Mouse (Mus musculus): ENCODE results near the gene Tnk2. TPM values are rescaled to one million over a fixed set of nuclear protein-coding genes. Genes with fewer than 3 reads are reported as not detected.
A peak's percentile ranks its signal among the peaks of the same experiment; 100 is the strongest.

Tnk2 gene
- polyA plus RNA-seq, 1 experiment from 2014 or later, result 14.6 TPM

GRCm38 (mm10) chr16:32685998-32686397, 42.3 kb downstream of the Tnk2 start:
- 80% methylated on average over 5 of the region's 5 CpGs for WGBS

GRCm38 (mm10) chr16:32687221-32687620, 43.5 kb downstream of the Tnk2 start:
- Histone ChIP-seq H3K27ac (no peak overlapping the region), H3K27me3 (no peaks in the 10 kb centered on the region), H3K9me3 (replicated peaks) (no peaks in the 10 kb centered on the region), H3K4me2 (no peak overlapping the region), H3K4me1 (no peaks in the 10 kb centered on the region), H3K4me3 (no peak overlapping the region), H3K9ac (no peak overlapping the region), H3K36me3 (ENCODE audit: poor library complexity, severe bottlenecking) (peaks cover 12% of the 10 kb centered on the region)
- no peak for ATAC-seq
- WGBS, result 75% methylated on average over 5 of the region's 5 CpGs

More at GRCm38 (mm10) chr16:32685998-32686397, 42.3 kb downstream of the Tnk2 start:
- H3K9ac ChIP-seq, result no peak overlapping the region
- no peak overlapping the region for H3K4me2 ChIP-seq
- no peak overlapping the region for H3K27ac ChIP-seq
- H3K4me3 ChIP-seq, result no peak overlapping the region
- H3K4me1 ChIP-seq, result no peaks in the 10 kb centered on the region
- no peaks in the 10 kb centered on the region for H3K9me3 ChIP-seq (replicated peaks)
- ATAC-seq, result no peak
- H3K27me3 ChIP-seq, result no peaks in the 10 kb centered on the region
- peaks cover 19% of the 10 kb centered on the region for H3K36me3 ChIP-seq (ENCODE audit: poor library complexity, severe bottlenecking)

DNA sequence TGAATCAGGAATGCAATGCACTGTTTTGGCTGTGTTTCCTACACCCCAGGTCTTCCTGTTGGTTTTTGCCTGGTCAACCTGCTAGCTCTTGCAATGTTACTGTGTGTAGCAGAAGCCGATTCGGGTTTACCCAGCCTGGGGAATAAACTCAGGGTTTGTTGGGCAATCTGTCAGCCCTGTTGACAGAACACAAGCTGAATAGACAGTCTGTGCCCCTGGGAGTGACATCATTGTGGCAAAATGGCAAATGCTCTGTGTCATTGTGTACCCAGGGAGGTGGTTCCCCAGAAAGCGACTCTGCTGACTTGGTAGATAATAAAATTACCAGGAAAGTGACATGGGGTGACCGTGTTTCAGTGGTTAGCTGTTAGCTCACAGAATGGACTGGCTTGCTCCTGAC, 45.1 kb downstream of the Tnk2 start:
- Histone ChIP-seq H3K9ac (no peak overlapping the region), H3K4me3 (no peak overlapping the region), H3K4me2 (no peak overlapping the region), H3K27ac (no peak overlapping the region), H3K27me3 (no peaks in the 10 kb centered on the region), H3K36me3 (ENCODE audit: poor library complexity, severe bottlenecking) (no peaks in the 10 kb centered on the region), H3K9me3 (replicated peaks) (no peaks in the 10 kb centered on the region), H3K4me1 (no peaks in the 10 kb centered on the region)
- 79% methylated on average over 4 of the region's 4 CpGs for WGBS
- ATAC-seq, result no peak

DNA sequence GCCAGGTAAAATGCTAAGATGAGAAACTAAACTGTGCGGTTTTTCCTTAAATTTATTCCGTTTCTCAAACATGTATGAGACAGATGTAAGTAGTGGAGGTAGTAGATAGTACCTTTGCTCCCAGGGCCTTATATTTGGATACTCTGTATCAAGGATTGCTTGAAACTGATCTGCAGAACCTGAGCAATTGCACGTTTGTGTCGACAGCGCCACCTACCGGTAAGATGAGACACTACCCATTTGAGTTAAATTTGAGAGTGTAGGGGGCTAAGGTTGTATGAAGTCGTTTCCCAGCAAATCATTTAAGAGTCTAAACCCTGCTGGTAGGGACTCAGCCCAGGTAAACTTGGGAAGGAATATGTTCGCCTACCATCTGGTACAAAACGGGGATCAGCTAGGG, 45.8 kb downstream of the Tnk2 start:
- H3K9me3 ChIP-seq (replicated peaks), result no peaks in the 10 kb centered on the region
- H3K4me3 ChIP-seq, result no peak overlapping the region
- no peaks in the 10 kb centered on the region for H3K4me1 ChIP-seq
- H3K9ac ChIP-seq, result no peak overlapping the region
- H3K27me3 ChIP-seq, result no peaks in the 10 kb centered on the region
- H3K4me2 ChIP-seq, result no peak overlapping the region
- WGBS, result 5% methylated on average over 9 of the region's 9 CpGs
- no peak overlapping the region for H3K27ac ChIP-seq
- no peaks in the 10 kb centered on the region for H3K36me3 ChIP-seq (ENCODE audit: poor library complexity, severe bottlenecking)
- ATAC-seq, result peak; percentile 53; the same call in 1 of the 2 replicates

GRCm38 (mm10) chr16:32696841-32697464, 53.3 kb downstream of the Tnk2 start:
- H3K9me3 ChIP-seq (replicated peaks), result no peaks in the 10 kb centered on the region
- no peaks in the 10 kb centered on the region for H3K36me3 ChIP-seq (ENCODE audit: poor library complexity, severe bottlenecking)
- ATAC-seq, result no peak
- H3K9ac ChIP-seq, result no peak overlapping the region
- WGBS, result 51% methylated on average over 7 of the region's 7 CpGs
- H3K4me1 ChIP-seq, result no peaks in the 10 kb centered on the region
- no peak overlapping the region for H3K27ac ChIP-seq
- no peak overlapping the region for H3K4me2 ChIP-seq
- H3K4me3 ChIP-seq, result no peak overlapping the region
- no peaks in the 10 kb centered on the region for H3K27me3 ChIP-seq

- Histone ChIP-seq H3K4me2 (no peak overlapping the region), H3K9me3 (replicated peaks) (no peaks in the 10 kb centered on the region), H3K4me1 (no peaks in the 10 kb centered on the region), H3K27me3 (no peaks in the 10 kb centered on the region), H3K36me3 (ENCODE audit: poor library complexity, severe bottlenecking) (no peaks in the 10 kb centered on the region), H3K27ac (no peak overlapping the region), H3K9ac (no peak overlapping the region), H3K4me3 (no peak overlapping the region)
- WGBS, result 87% methylated on average over 21 of the region's 22 CpGs
- no peak for ATAC-seq
Observed at GRCm38 (mm10) chr16:32697665-32698446, 54.2 kb downstream of the Tnk2 start.

GRCm38 (mm10) chr16:32698550-32698949, 54.9 kb downstream of the Tnk2 start:
- no peak for ATAC-seq
- Histone ChIP-seq H3K4me2 (no peak overlapping the region), H3K4me3 (no peak overlapping the region), H3K27me3 (no peaks in the 10 kb centered on the region), H3K9ac (no peak overlapping the region), H3K9me3 (replicated peaks) (no peaks in the 10 kb centered on the region), H3K36me3 (ENCODE audit: poor library complexity, severe bottlenecking) (no peaks in the 10 kb centered on the region), H3K27ac (no peak overlapping the region), H3K4me1 (no peaks in the 10 kb centered on the region)
- 28% methylated on average over 7 of the region's 7 CpGs for WGBS

GRCm38 (mm10) chr16:32703312-32703912, 59.7 kb downstream of the Tnk2 start:
- no peaks in the 10 kb centered on the region for H3K4me1 ChIP-seq
- ATAC-seq, result no peak
- H3K4me2 ChIP-seq, result no peak overlapping the region
- no peaks in the 10 kb centered on the region for H3K9me3 ChIP-seq (replicated peaks)
- no peaks in the 10 kb centered on the region for H3K27me3 ChIP-seq
- H3K36me3 ChIP-seq (ENCODE audit: poor library complexity, severe bottlenecking), result no peaks in the 10 kb centered on the region
- H3K4me3 ChIP-seq, result no peak overlapping the region
- WGBS, result 75% methylated on average over 9 of the region's 9 CpGs
- H3K9ac ChIP-seq, result no peak overlapping the region
- no peak overlapping the region for H3K27ac ChIP-seq

DNA sequence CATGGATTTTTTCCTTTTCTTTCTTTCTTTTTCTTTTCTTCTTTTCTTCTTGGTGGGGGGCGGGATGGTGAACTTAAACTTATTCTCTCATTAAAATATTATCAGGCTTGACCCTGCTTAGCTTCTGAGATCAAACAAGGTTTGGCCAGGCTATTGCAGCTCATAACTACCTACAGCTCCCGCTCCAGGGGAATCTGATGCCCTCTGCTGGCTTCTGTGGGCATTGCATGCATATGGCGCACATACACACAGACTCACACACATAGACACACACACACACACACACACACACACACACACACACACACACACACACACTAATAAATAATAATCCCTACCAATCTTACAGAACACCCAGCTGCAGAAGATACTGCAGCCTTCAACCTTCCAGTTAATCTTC, 61.9 kb downstream of the Tnk2 start:
- no peaks in the 10 kb centered on the region for H3K36me3 ChIP-seq (ENCODE audit: poor library complexity, severe bottlenecking)
- no peaks in the 10 kb centered on the region for H3K27me3 ChIP-seq
- no peaks in the 10 kb centered on the region for H3K4me1 ChIP-seq
- no peak overlapping the region for H3K9ac ChIP-seq
- H3K9me3 ChIP-seq (replicated peaks), result no peaks in the 10 kb centered on the region
- no peak overlapping the region for H3K4me3 ChIP-seq
- ATAC-seq, result no peak
- 93% methylated on average over 3 of the region's 3 CpGs for WGBS
- H3K4me2 ChIP-seq, result no peak overlapping the region
- H3K27ac ChIP-seq, result no peak overlapping the region

GRCm38 (mm10) chr16:32707111-32707823, 63.6 kb downstream of the Tnk2 start:
- Histone ChIP-seq H3K27ac (no peak overlapping the region), H3K4me2 (no peak overlapping the region), H3K9ac (no peak overlapping the region), H3K4me1 (no peaks in the 10 kb centered on the region), H3K27me3 (no peaks in the 10 kb centered on the region), H3K36me3 (ENCODE audit: poor library complexity, severe bottlenecking) (no peaks in the 10 kb centered on the region), H3K4me3 (no peak overlapping the region), H3K9me3 (replicated peaks) (no peaks in the 10 kb centered on the region)
- ATAC-seq, result no peak
- 73% methylated on average over 17 of the region's 17 CpGs for WGBS

DNA sequence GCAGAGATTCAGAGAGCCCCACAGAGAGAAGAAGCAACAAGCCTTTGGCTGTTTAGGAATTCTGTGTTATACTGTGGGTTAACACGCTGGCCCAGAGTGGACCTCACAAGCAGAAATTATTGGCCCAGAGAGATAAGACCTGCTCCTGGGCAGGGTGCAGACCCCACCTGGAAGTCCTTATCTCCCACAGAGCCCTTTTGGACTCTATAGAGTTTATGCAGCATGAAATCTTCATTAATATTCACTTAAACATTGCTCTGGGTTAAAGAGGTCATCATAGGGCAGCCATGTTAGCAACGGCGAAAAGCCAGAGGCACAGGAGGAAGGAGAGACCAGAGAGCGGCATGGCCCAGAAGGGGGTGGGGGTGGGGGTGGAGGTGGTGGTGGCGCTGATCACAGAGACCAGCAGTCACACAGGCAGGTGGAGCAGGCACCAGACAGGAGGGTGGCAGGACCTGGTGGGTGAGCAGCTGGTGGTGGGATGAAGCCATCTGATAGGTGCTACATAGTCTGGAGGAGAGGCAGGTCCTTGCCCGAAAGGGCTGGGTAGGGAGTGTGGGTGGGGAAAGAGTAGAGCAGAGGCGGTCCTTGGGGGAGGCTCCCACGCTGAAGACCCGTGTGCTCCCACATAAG, 64.3 kb downstream of the Tnk2 start:
- H3K4me1 ChIP-seq, result no peaks in the 10 kb centered on the region
- no peak overlapping the region for H3K4me2 ChIP-seq
- 77% methylated on average over 9 of the region's 9 CpGs for WGBS
- ATAC-seq, result no peak
- H3K27me3 ChIP-seq, result no peaks in the 10 kb centered on the region
- no peak overlapping the region for H3K27ac ChIP-seq
- H3K9me3 ChIP-seq (replicated peaks), result no peaks in the 10 kb centered on the region
- no peaks in the 10 kb centered on the region for H3K36me3 ChIP-seq (ENCODE audit: poor library complexity, severe bottlenecking)
- H3K4me3 ChIP-seq, result no peak overlapping the region
- H3K9ac ChIP-seq, result no peak overlapping the region
